Mouse (Mus musculus): ENCODE measurements around the gene Unc13a. TPM values are rescaled to one million over a fixed set of nuclear protein-coding genes. Genes with fewer than 3 reads are reported as not detected.

The Unc13a gene
- polyA plus RNA-seq, 1 experiment = 0.01 TPM

DNA sequence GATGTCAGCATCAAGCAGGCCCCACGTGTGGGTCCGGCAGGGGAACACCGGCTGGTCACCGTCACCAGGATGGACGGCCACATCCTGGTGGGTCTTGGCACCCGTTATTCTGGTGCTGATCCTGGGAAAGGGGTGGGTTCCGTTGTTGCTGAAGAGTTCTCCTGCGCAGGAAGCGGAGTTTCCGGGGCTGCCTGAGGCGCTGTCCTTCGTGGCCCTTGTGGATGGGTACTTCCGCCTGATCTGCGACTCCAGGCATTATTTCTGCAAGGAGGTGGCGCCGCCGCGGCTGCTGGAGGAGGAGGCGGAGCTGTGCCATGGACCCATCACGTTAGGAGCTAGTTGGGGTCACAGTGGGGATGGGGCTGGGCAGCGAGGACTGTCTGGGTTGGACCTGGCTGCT lies 8.9 kb upstream of the Unc13a start:
- Histone ChIP-seq H3K27me3 (ENCODE audit: control insufficient read depth) (peaks cover 46% of the 10 kb centered on the region), H3K4me3 (replicated peaks) (no peak overlapping the region)

GRCm38 (mm10) chr8:71679550-71680168 lies 8.1 kb upstream of the Unc13a start:
- H3K4me3 ChIP-seq (replicated peaks) = no peak overlapping the region
- no peak for TF ChIP-seq TAL1 (IDR thresholded peaks at IDR 0.05; ENCODE audit: low read length)
- no peak for TF ChIP-seq GATA1 (IDR thresholded peaks at IDR 0.05; ENCODE audit: low read length)

More for the DNA sequence above, 8.9 kb upstream of the Unc13a start:
- Histone ChIP-seq H3K4me1 (ENCODE audit: control insufficient read depth) (peaks cover 25% of the 10 kb centered on the region), H3K9me3 (ENCODE audit: control insufficient read depth, low read length) (peaks cover 15% of the 10 kb centered on the region), H3K36me3 (ENCODE audit: control insufficient read depth) (peaks cover 10% of the 10 kb centered on the region)
- no peak for TF ChIP-seq GATA1 (IDR thresholded peaks at IDR 0.05; ENCODE audit: low read length)
- TF ChIP-seq TAL1 (IDR thresholded peaks at IDR 0.05; ENCODE audit: low read length) = no peak

GRCm38 (mm10) chr8:71679116-71679515 lies 7.6 kb upstream of the Unc13a start:
- H3K27me3 ChIP-seq (ENCODE audit: control insufficient read depth) = peaks cover 33% of the 10 kb centered on the region

More at GRCm38 (mm10) chr8:71679550-71680168, 8.1 kb upstream of the Unc13a start:
- Histone ChIP-seq H3K4me1 (ENCODE audit: control insufficient read depth) (peaks cover 25% of the 10 kb centered on the region), H3K36me3 (ENCODE audit: control insufficient read depth) (peaks cover 10% of the 10 kb centered on the region), H3K27me3 (ENCODE audit: control insufficient read depth) (peaks cover 38% of the 10 kb centered on the region), H3K9me3 (ENCODE audit: control insufficient read depth, low read length) (peaks cover 15% of the 10 kb centered on the region)

GRCm38 (mm10) chr8:71678216-71678615 lies 6.7 kb upstream of the Unc13a start:
- Histone ChIP-seq H3K27me3 (ENCODE audit: control insufficient read depth) (peaks cover 26% of the 10 kb centered on the region; the same call in 1 of the 2 replicates), H3K36me3 (ENCODE audit: control insufficient read depth) (peaks cover 10% of the 10 kb centered on the region), H3K4me3 (replicated peaks) (no peak overlapping the region), H3K9me3 (ENCODE audit: control insufficient read depth, low read length) (peaks cover 15% of the 10 kb centered on the region), H3K4me1 (ENCODE audit: control insufficient read depth) (peaks cover 25% of the 10 kb centered on the region)
- TF ChIP-seq GATA1 (IDR thresholded peaks at IDR 0.05; ENCODE audit: low read length) (no peak), TAL1 (IDR thresholded peaks at IDR 0.05; ENCODE audit: low read length) (no peak)

More at GRCm38 (mm10) chr8:71679116-71679515, 7.6 kb upstream of the Unc13a start:
- peaks cover 15% of the 10 kb centered on the region for H3K9me3 ChIP-seq (ENCODE audit: control insufficient read depth, low read length)
- H3K4me3 ChIP-seq (replicated peaks) = no peak overlapping the region
- peaks cover 10% of the 10 kb centered on the region for H3K36me3 ChIP-seq (ENCODE audit: control insufficient read depth)
- TF ChIP-seq TAL1 (IDR thresholded peaks at IDR 0.05; ENCODE audit: low read length) (no peak), GATA1 (IDR thresholded peaks at IDR 0.05; ENCODE audit: low read length) (no peak)
- peaks cover 25% of the 10 kb centered on the region for H3K4me1 ChIP-seq (ENCODE audit: control insufficient read depth)

- Histone ChIP-seq H3K4me3 (replicated peaks) (no peak overlapping the region), H3K36me3 (ENCODE audit: control insufficient read depth) (peaks cover 10% of the 10 kb centered on the region), H3K9me3 (ENCODE audit: control insufficient read depth, low read length) (peaks cover 15% of the 10 kb centered on the region), H3K4me1 (ENCODE audit: control insufficient read depth) (peaks cover 25% of the 10 kb centered on the region), H3K27me3 (ENCODE audit: control insufficient read depth) (peaks cover 23% of the 10 kb centered on the region; the same call in 1 of the 2 replicates)
- no peak for TF ChIP-seq GATA1 (IDR thresholded peaks at IDR 0.05; ENCODE audit: low read length)
- TF ChIP-seq TAL1 (IDR thresholded peaks at IDR 0.05; ENCODE audit: low read length) = no peak
Observed at GRCm38 (mm10) chr8:71677555-71677954, 6.0 kb upstream of the Unc13a start.

GRCm38 (mm10) chr8:71676803-71677202 lies 5.2 kb upstream of the Unc13a start:
- TF ChIP-seq TAL1 (IDR thresholded peaks at IDR 0.05; ENCODE audit: low read length) = no peak
- TF ChIP-seq GATA1 (IDR thresholded peaks at IDR 0.05; ENCODE audit: low read length) = no peak
- H3K4me1 ChIP-seq (ENCODE audit: control insufficient read depth) = peaks cover 28% of the 10 kb centered on the region
- H3K4me3 ChIP-seq (replicated peaks) = peak overlapping the region; percentile 80
- H3K27me3 ChIP-seq (ENCODE audit: control insufficient read depth) = peaks cover 17% of the 10 kb centered on the region; the same call in 1 of the 2 replicates
- H3K9me3 ChIP-seq (ENCODE audit: control insufficient read depth, low read length) = peaks cover 15% of the 10 kb centered on the region
- H3K36me3 ChIP-seq (ENCODE audit: control insufficient read depth) = peaks cover 10% of the 10 kb centered on the region

- peaks cover 15% of the 10 kb centered on the region for H3K27me3 ChIP-seq (ENCODE audit: control insufficient read depth)
- H3K4me1 ChIP-seq (ENCODE audit: control insufficient read depth) = peaks cover 34% of the 10 kb centered on the region
- peak within 1 kb of the TSS; percentile 80 for H3K4me3 ChIP-seq (replicated peaks)
- TF ChIP-seq GATA1 (IDR thresholded peaks at IDR 0.05; ENCODE audit: low read length) = no peak
- TF ChIP-seq TAL1 (IDR thresholded peaks at IDR 0.05; ENCODE audit: low read length) = no peak
- peaks cover 15% of the 10 kb centered on the region for H3K9me3 ChIP-seq (ENCODE audit: control insufficient read depth, low read length)
- peaks cover 10% of the 10 kb centered on the region for H3K36me3 ChIP-seq (ENCODE audit: control insufficient read depth)
Observed at GRCm38 (mm10) chr8:71676020-71676741, 4.6 kb upstream of the Unc13a start, which contains the start of gene Jak3. Gene Jak3 (plus strand): TSS chr8:71676296.

DNA sequence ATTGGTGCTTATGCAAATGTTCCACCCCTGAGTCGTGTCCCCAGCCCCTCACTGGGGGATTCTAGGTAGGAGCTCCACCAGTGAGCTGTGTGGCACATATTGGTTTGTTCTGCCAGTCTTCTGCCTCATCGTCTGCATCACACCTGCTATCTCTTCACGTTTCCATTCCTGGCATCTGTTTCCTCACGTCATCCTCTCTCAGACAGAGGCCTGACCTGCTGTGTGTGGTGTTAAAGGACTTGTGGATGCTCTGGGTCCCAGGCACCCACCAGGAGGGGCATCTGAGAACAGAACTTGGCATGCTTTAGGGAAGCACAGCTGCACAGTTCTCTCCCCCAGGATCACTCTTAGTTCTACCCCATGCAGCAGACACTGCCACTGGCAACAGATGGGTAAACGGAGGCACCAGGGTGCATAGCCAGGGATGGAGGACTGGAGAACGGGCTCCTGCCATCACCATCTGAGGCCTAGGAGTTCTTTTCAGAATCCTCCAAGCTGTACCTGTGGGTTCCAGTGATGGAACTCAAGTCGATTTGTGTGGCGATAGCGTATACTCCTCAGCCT lies 4.0 kb upstream of the Unc13a start:
- H3K36me3 ChIP-seq (ENCODE audit: control insufficient read depth) = peaks cover 7% of the 10 kb centered on the region
- peak overlapping the region; percentile 80 for H3K4me3 ChIP-seq (replicated peaks)
- H3K9me3 ChIP-seq (ENCODE audit: control insufficient read depth, low read length) = peaks cover 14% of the 10 kb centered on the region
- H3K27me3 ChIP-seq (ENCODE audit: control insufficient read depth) = peaks cover 19% of the 10 kb centered on the region
- TF ChIP-seq TAL1 (IDR thresholded peaks at IDR 0.05; ENCODE audit: low read length) (no peak), GATA1 (IDR thresholded peaks at IDR 0.05; ENCODE audit: low read length) (no peak)
- H3K4me1 ChIP-seq (ENCODE audit: control insufficient read depth) = peaks cover 39% of the 10 kb centered on the region

DNA sequence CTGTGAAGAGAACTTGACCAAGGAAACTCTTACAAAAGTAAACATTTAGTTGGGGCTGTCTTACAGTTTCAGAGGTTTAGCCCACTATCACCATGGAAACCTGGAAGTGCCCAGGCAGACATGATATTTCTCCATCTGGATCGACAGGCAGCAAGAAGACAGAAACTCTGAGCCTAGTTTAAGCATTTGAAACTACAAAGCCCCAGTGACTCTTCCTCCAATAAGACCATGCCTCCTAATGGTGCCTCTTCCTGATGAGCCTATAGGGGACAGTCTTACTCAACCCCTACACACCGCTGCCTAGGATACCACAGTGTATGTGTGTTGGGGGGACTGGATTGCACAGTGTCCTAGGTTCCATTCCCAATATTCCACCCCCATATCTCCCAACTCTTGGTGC lies 2.5 kb upstream of the Unc13a start:
- Histone ChIP-seq H3K4me1 (ENCODE audit: control insufficient read depth) (peaks cover 39% of the 10 kb centered on the region), H3K27me3 (ENCODE audit: control insufficient read depth) (peaks cover 27% of the 10 kb centered on the region), H3K9me3 (ENCODE audit: control insufficient read depth, low read length) (peaks cover 4% of the 10 kb centered on the region), H3K4me3 (replicated peaks) (no peak overlapping the region), H3K36me3 (ENCODE audit: control insufficient read depth) (peaks cover 2% of the 10 kb centered on the region)
- TF ChIP-seq GATA1 (IDR thresholded peaks at IDR 0.05; ENCODE audit: low read length) (no peak), TAL1 (IDR thresholded peaks at IDR 0.05; ENCODE audit: low read length) (no peak)

Data from erythroblast, embryonic 14.5 days (primary cell).